Comparison of ENCODE assay signal across 12 mouse cellular contexts in the genomic region with DNA sequence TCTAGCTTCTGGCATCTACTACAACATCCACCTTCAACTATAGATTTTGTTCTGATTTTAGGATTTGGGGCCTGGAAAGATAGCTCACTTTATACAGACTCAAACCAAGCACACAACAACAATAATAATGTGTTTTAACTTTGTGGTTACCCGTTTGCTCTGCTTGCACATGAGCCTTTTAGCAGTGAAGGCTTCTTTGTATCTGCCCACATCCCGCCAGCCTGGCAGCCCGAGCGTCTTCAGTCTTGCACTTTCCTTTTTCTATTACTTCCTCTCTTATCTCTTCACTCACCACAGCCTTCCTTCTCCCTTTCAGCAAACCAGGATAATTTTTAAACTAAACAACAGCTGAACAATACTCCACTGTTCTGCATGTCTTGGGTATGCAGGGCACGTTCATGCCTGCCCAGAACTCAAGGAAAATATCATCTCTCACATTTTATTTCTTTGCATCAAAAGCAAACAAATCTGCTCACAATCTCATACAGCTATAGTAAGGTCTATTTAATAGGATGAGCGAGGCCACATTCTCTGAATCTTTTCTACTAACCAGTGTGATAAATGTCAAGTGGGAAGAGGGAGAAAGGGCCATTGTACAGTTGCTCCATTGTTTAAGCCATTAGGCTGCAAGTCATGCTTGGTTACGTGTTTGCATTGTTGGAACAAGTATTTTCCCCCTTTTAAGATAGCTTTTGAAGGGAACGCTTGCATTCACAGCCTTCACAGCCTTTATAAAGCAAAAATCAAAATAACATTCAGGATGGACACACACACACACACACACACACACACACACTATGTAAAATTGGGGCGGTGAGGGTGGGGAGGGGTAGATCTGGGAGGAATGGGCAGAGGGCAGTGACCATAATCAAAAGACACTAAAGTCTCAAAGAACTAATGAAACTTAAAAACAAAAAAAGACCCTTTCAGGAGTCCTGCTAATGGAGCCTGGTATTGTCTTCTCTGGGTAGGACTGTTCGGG. TPM values are rescaled to one million over a fixed set of nuclear protein-coding genes. Genes with fewer than 3 reads are reported as not detected.
DNase-seq lines count a peak whose midpoint lies in the region; ATAC-seq and TF ChIP-seq lines count a peak whose summit lies in the region.
"Had no signal": no experiment of that assay in that cellular context is flagged by ENCODE, and none has a peak within 500 bp of the region (broad histone marks: within the 10 kb centered on the region; RNA-seq: fewer than 3 reads in every experiment).

No protein-coding gene starts in this region.

- no peak overlapping the region for H3K4me2 ChIP-seq in forebrain, embryonic 13.5 days
- H3K4me2 ChIP-seq in forebrain, embryonic 11.5 days (ENCODE audit: low read depth, low read length, severe bottlenecking): no peak overlapping the region
- H3K4me2 ChIP-seq in forebrain, embryonic 15.5 days (replicated peaks): no peak overlapping the region
- H3K4me2 ChIP-seq in midbrain, postnatal 0 days (ENCODE audit: low read depth, low read length, poor library complexity, severe bottlenecking): no peak overlapping the region
- H3K4me2 ChIP-seq: heart, embryonic 12.5 days; limb, embryonic 13.5 days had no signal

- H3K4me3 ChIP-seq in forebrain, embryonic 13.5 days: no peak overlapping the region
- H3K4me3 ChIP-seq in forebrain, embryonic 11.5 days (ENCODE audit: low read depth, low read length): no peak overlapping the region
- H3K4me3 ChIP-seq in forebrain, embryonic 15.5 days: no peak overlapping the region
- H3K4me3 ChIP-seq in midbrain, postnatal 0 days (ENCODE audit: low read depth, low read length): no peak overlapping the region
- H3K4me3 ChIP-seq: heart, embryonic 12.5 days; limb, embryonic 13.5 days; megakaryocyte, embryonic 14.5 days had no signal

- H3K36me3 ChIP-seq in forebrain, embryonic 13.5 days (ENCODE audit: poor library complexity, severe bottlenecking): no peaks in the 10 kb centered on the region
- H3K36me3 ChIP-seq in forebrain, embryonic 11.5 days (ENCODE audit: control insufficient read depth, insufficient read depth, low read length): no peaks in the 10 kb centered on the region
- no peaks in the 10 kb centered on the region for H3K36me3 ChIP-seq in forebrain, embryonic 15.5 days
- H3K36me3 ChIP-seq in midbrain, postnatal 0 days (ENCODE audit: insufficient read depth, low read length): no peaks in the 10 kb centered on the region
- H3K36me3 ChIP-seq: heart, embryonic 12.5 days; limb, embryonic 13.5 days had no signal

- H3K4me1 ChIP-seq in forebrain, embryonic 13.5 days: peaks cover 22% of the 10 kb centered on the region
- no peaks in the 10 kb centered on the region; the same call in 1 of the 2 replicates for H3K4me1 ChIP-seq in forebrain, embryonic 11.5 days (replicated peaks; ENCODE audit: control insufficient read depth, insufficient read depth, low read length)
- H3K4me1 ChIP-seq in forebrain, embryonic 15.5 days: peaks cover 9% of the 10 kb centered on the region
- no peaks in the 10 kb centered on the region for H3K4me1 ChIP-seq in midbrain, postnatal 0 days (ENCODE audit: insufficient read depth, low read length)
- H3K4me1 ChIP-seq: limb, embryonic 13.5 days had no signal

- no peak for TF ChIP-seq CTCF in midbrain, postnatal 0 days (IDR thresholded peaks at IDR 0.05)

- no peaks in the 10 kb centered on the region for H3K27me3 ChIP-seq in forebrain, embryonic 13.5 days
- H3K27me3 ChIP-seq in forebrain, embryonic 11.5 days (ENCODE audit: control insufficient read depth, insufficient read depth, low read length): no peaks in the 10 kb centered on the region
- no peaks in the 10 kb centered on the region for H3K27me3 ChIP-seq in forebrain, embryonic 15.5 days
- no peaks in the 10 kb centered on the region for H3K27me3 ChIP-seq in midbrain, postnatal 0 days (ENCODE audit: insufficient read depth, low read length)

- no peak overlapping the region for H3K9ac ChIP-seq in forebrain, embryonic 13.5 days
- no peak overlapping the region for H3K9ac ChIP-seq in forebrain, embryonic 11.5 days (ENCODE audit: low read length)
- H3K9ac ChIP-seq in forebrain, embryonic 15.5 days (replicated peaks): no peak overlapping the region
- no peak overlapping the region for H3K9ac ChIP-seq in midbrain, postnatal 0 days (replicated peaks; ENCODE audit: low read length, poor library complexity, severe bottlenecking)
- H3K9ac ChIP-seq: heart, embryonic 12.5 days; limb, embryonic 13.5 days had no signal

- peak; percentile 41; the same call in 1 of the 2 replicates for ATAC-seq in forebrain, embryonic 13.5 days
- ATAC-seq in forebrain, embryonic 11.5 days (replicated peaks; ENCODE audit: low FRiP score): no peak
- ATAC-seq in forebrain, embryonic 15.5 days (replicated peaks): no peak
- ATAC-seq in midbrain, postnatal 0 days (ENCODE audit: low FRiP score): no peak

- DNase-seq in forebrain, embryonic 11.5 days (ENCODE audit: low spot score): no peak
- DNase-seq in CD4-positive helper T cell, adult 2 months (ENCODE audit: low read depth, low spot score): peak; percentile 24
- DNase-seq in midbrain, postnatal 0 days (ENCODE audit: low spot score): peak; percentile 29
- no peak for DNase-seq in kidney, adult 11 months
- DNase-seq in spleen, postnatal 36 days (ENCODE audit: low spot score in 2 of 2): no peak
- no peak for DNase-seq in left cerebral cortex, adult 18-20 months (ENCODE audit: low spot score in 2 of 2)

- H3K9me3 ChIP-seq in forebrain, embryonic 13.5 days (replicated peaks): no peaks in the 10 kb centered on the region
- no peaks in the 10 kb centered on the region for H3K9me3 ChIP-seq in forebrain, embryonic 11.5 days (ENCODE audit: control insufficient read depth, low read length)
- no peaks in the 10 kb centered on the region for H3K9me3 ChIP-seq in forebrain, embryonic 15.5 days
- no peaks in the 10 kb centered on the region for H3K9me3 ChIP-seq in midbrain, postnatal 0 days (ENCODE audit: low read length)
- H3K9me3 ChIP-seq: heart, embryonic 12.5 days; limb, embryonic 13.5 days; megakaryocyte, embryonic 14.5 days had no signal

- H3K27ac ChIP-seq in forebrain, embryonic 13.5 days: peak overlapping the region; percentile 35; the same call in 1 of the 2 replicates
- no peak overlapping the region for H3K27ac ChIP-seq in forebrain, embryonic 11.5 days (ENCODE audit: low read depth, low read length)
- peak overlapping the region; percentile 33; the same call in 1 of the 2 replicates for H3K27ac ChIP-seq in forebrain, embryonic 15.5 days (replicated peaks)
- peak overlapping the region; percentile 4 for H3K27ac ChIP-seq in midbrain, postnatal 0 days (ENCODE audit: low read depth, low read length)
- H3K27ac ChIP-seq: kidney, postnatal 0 days; limb, embryonic 13.5 days had no signal

- 35% methylated on average over 10 of the region's 10 CpGs for WGBS in forebrain, embryonic 13.5 days
- 56% methylated on average over 10 of the region's 10 CpGs for WGBS in forebrain, embryonic 11.5 days
- 30% methylated on average over 10 of the region's 10 CpGs for WGBS in forebrain, embryonic 15.5 days
- 34% methylated on average over 10 of the region's 10 CpGs for whole genome bisulfite sequencing in midbrain, postnatal 0 days

RNA-seq across cellular contexts. Expression of a gene that starts 39.7 kb away (rescaled TPM):
- polyA plus RNA-seq in forebrain, embryonic 13.5 days (2015; fragmentation: Nextera tagmentation; extraction: Ambion mirVana): 123 and 133 TPM in 2 replicates
- polyA plus RNA-seq in forebrain, embryonic 11.5 days (2014; fragmentation: Nextera tagmentation; extraction: Ambion mirVana): 127 and 129 TPM in 2 replicates
- polyA plus RNA-seq in forebrain, embryonic 15.5 days (2015; fragmentation: Nextera tagmentation; extraction: Ambion mirVana): 82.9 and 92.4 TPM in 2 replicates
- total RNA-seq in midbrain, postnatal 0 days (2014; rRNA removed): 31.6 and 37.5 TPM in 2 replicates
- 67.5 and 73.2 TPM in 2 replicates for polyA plus RNA-seq in midbrain, postnatal 0 days (2015; fragmentation: Nextera tagmentation; extraction: Ambion mirVana)
- total RNA-seq in left cerebral cortex, adult 18-20 months (2021): 10 to 100 TPM; 22.3 to 23.4 TPM

RNA-seq across cellular contexts. Expression of a gene that starts 40.2 kb away (rescaled TPM):
- 3.1 and 3.2 TPM in 2 replicates for polyA plus RNA-seq in forebrain, embryonic 13.5 days (2015; fragmentation: Nextera tagmentation; extraction: Ambion mirVana)
- 2.8 and 3.3 TPM in 2 replicates for polyA plus RNA-seq in forebrain, embryonic 11.5 days (2014; fragmentation: Nextera tagmentation; extraction: Ambion mirVana)
- polyA plus RNA-seq in forebrain, embryonic 15.5 days (2015; fragmentation: Nextera tagmentation; extraction: Ambion mirVana): 2.7 and 3.4 TPM in 2 replicates
- 3.5 and 5.1 TPM in 2 replicates for total RNA-seq in midbrain, postnatal 0 days (2014; rRNA removed)
- 4.8 and 5.9 TPM in 2 replicates for polyA plus RNA-seq in midbrain, postnatal 0 days (2015; fragmentation: Nextera tagmentation; extraction: Ambion mirVana)
- 1 to 10 TPM; 2.6 to 4.0 TPM for total RNA-seq in left cerebral cortex, adult 18-20 months (2021)

Comparison
In these comparisons a context has a peak if more than half of its experiments do, and no peak if none do; other contexts are left out.
1. DNase-seq: peak in CD4-positive helper T cell, adult 2 months (single experiment) and midbrain, postnatal 0 days (single experiment); none in forebrain, embryonic 11.5 days (single experiment), kidney, adult 11 months (single experiment), spleen, postnatal 36 days (0 of 2) and left cerebral cortex, adult 18-20 months (0 of 2).